Comparison of ENCODE assay signal across 17 mouse cellular contexts in the genomic region with DNA sequence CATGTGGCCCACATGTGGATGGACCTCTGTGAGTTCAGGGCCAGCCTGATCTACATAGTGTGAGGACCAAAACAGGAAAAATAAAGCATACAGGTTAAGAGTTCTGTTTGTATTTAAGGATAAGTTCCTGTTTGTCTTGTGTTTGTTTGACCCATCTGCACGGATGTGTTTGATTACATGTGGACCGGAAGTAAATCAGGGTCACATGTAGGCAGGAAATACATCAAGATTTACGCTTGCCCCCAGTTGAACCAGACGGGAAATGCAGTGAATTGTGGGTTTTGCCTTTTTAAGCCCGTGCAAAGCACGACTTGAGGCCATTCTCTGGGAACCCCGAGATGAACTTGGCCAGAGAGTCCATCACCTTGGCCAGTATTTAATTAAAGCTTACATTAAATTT. TPM values are rescaled to one million over a fixed set of nuclear protein-coding genes. Genes with fewer than 3 reads are reported as not detected.
DNase-seq lines count a peak whose midpoint lies in the region; ATAC-seq and TF ChIP-seq lines count a peak whose summit lies in the region.
"Had no signal": no experiment of that assay in that cellular context is flagged by ENCODE, and none has a peak within 500 bp of the region (broad histone marks: within the 10 kb centered on the region; RNA-seq: fewer than 3 reads in every experiment).

No protein-coding gene starts in this region.

- H3K4me3 ChIP-seq in heart, adult 2 months: no peak overlapping the region
- no peak overlapping the region for H3K4me3 ChIP-seq in midbrain, embryonic 10.5 days
- no peak overlapping the region for H3K4me3 ChIP-seq in hindbrain, embryonic 14.5 days (replicated peaks; ENCODE audit: low read length)

- WGBS in heart, adult 2 months: 52% methylated on average over 7 of the region's 7 CpGs
- 93% methylated on average over 7 of the region's 7 CpGs for WGBS in midbrain, embryonic 10.5 days
- WGBS in hindbrain, embryonic 14.5 days: 90% methylated on average over 7 of the region's 7 CpGs

- DNase-seq in heart, adult 2 months: no peak
- DNase-seq in heart, postnatal 25 days (ENCODE audit: low spot score): no peak
- DNase-seq in lung, postnatal 10 days: peak; percentile 32
- DNase-seq in lung, postnatal 25 days (ENCODE audit: low spot score): no peak
- peak; percentile 57 for DNase-seq in R1 (ENCODE audit: low read depth, low spot score)
- peak; percentile 51 to 52 for DNase-seq in natural killer cell, adult 2 months (ENCODE audit: low spot score in 2 of 2)
- DNase-seq in midbrain, embryonic 10.5 days (ENCODE audit: low spot score): no peak
- no peak for DNase-seq in hindbrain, embryonic 14.5 days (ENCODE audit: low spot score)

- H3K27ac ChIP-seq in heart, adult 2 months: peak overlapping the region; percentile 82
- no peak overlapping the region for H3K27ac ChIP-seq in midbrain, embryonic 10.5 days (replicated peaks)
- no peak overlapping the region for H3K27ac ChIP-seq in hindbrain, embryonic 14.5 days
- H3K27ac ChIP-seq: neural tube, embryonic 12.5 days had no signal

- no peak for TF ChIP-seq EP300 in heart, adult 2 months (IDR thresholded peaks at IDR 0.05; ENCODE audit: insufficient read depth, low read depth, low read length)

- H3K4me1 ChIP-seq in heart, adult 2 months (ENCODE audit: control insufficient read depth, insufficient read depth, low read length): peaks cover 7% of the 10 kb centered on the region
- peaks cover 28% of the 10 kb centered on the region for H3K4me1 ChIP-seq in midbrain, embryonic 10.5 days
- peaks cover 22% of the 10 kb centered on the region for H3K4me1 ChIP-seq in hindbrain, embryonic 14.5 days (replicated peaks; ENCODE audit: control insufficient read depth, insufficient read depth, low read length)

- intact Hi-C loops in heart, adult 2 months (cut with DNase I): loop anchor here (2.0 kb wide), 1 partner anchor 33 kb away; no protein-coding TSS in a partner anchor
- intact Hi-C loops in heart, postnatal 25 days (cut with DNase I): no loop called here

- H3K79me2 ChIP-seq in heart, adult 2 months (replicated peaks; ENCODE audit: control insufficient read depth, insufficient read depth, low read length): no peaks in the 10 kb centered on the region

- H3K4me2 ChIP-seq in hindbrain, embryonic 14.5 days (replicated peaks): no peak overlapping the region

- no peak for TF ChIP-seq CTCF in heart, adult 2 months (IDR thresholded peaks at IDR 0.05)

- no peaks in the 10 kb centered on the region for H3K9me3 ChIP-seq in midbrain, embryonic 10.5 days (replicated peaks)
- H3K9me3 ChIP-seq in hindbrain, embryonic 14.5 days (ENCODE audit: control insufficient read depth, low read length): no peaks in the 10 kb centered on the region
- H3K9me3 ChIP-seq: hindbrain, embryonic 15.5 days; kidney, embryonic 15.5 days; neural tube, embryonic 12.5 days had no signal

- no peak for ATAC-seq in hindbrain, embryonic 14.5 days (ENCODE audit: low FRiP score)

- H3K27me3 ChIP-seq in heart, adult 2 months (ENCODE audit: control insufficient read depth, insufficient read depth, low read length): no peaks in the 10 kb centered on the region
- no peaks in the 10 kb centered on the region for H3K27me3 ChIP-seq in midbrain, embryonic 10.5 days (ENCODE audit: low read depth, poor library complexity, severe bottlenecking)
- no peaks in the 10 kb centered on the region for H3K27me3 ChIP-seq in hindbrain, embryonic 14.5 days (ENCODE audit: control insufficient read depth, insufficient read depth, low read length)
- H3K27me3 ChIP-seq: hindbrain, embryonic 15.5 days; kidney, embryonic 15.5 days; neural tube, embryonic 12.5 days had no signal

- peaks cover 9% of the 10 kb centered on the region for H3K36me3 ChIP-seq in heart, adult 2 months (ENCODE audit: control insufficient read depth, insufficient read depth, low read length)
- peaks cover 8% of the 10 kb centered on the region for H3K36me3 ChIP-seq in midbrain, embryonic 10.5 days
- no peaks in the 10 kb centered on the region for H3K36me3 ChIP-seq in hindbrain, embryonic 14.5 days (replicated peaks; ENCODE audit: control insufficient read depth, insufficient read depth)
- H3K36me3 ChIP-seq: kidney, embryonic 15.5 days; neural tube, embryonic 12.5 days had no signal

- no peak for TF ChIP-seq POLR2A in heart, adult 2 months (IDR thresholded peaks at IDR 0.05; ENCODE audit: insufficient read depth, low read depth, low read length)

- H3K9ac ChIP-seq in heart, adult 2 months (ENCODE audit: low read depth, low read length): no peak overlapping the region
- no peak overlapping the region for H3K9ac ChIP-seq in hindbrain, embryonic 14.5 days
- H3K9ac ChIP-seq: hindbrain, embryonic 15.5 days; neural tube, embryonic 12.5 days had no signal

RNA-seq across cellular contexts. Expression of a gene that starts 5.3 kb away (rescaled TPM):
- total RNA-seq in heart, adult 2 months (2021): 10 to 100 TPM in 1 of 2 experiments, 1 to 10 TPM in 1; 9.3 to 12.4 TPM
- 5.6 and 8.2 TPM in 2 replicates for polyA plus RNA-seq in heart, adult 2 months (2012; rRNA removed)
- total RNA-seq in heart, postnatal 25 days (2021): 10 to 100 TPM in 1 of 2 experiments, 1 to 10 TPM in 1; 9.4 to 10.6 TPM
- 4.2 and 6.1 TPM in 2 replicates for polyA plus RNA-seq in midbrain, embryonic 10.5 days (2016; fragmentation: Nextera tagmentation; extraction: Ambion mirVana)
- 16.3 and 16.7 TPM in 2 replicates for polyA plus RNA-seq in hindbrain, embryonic 14.5 days (2014; fragmentation: Nextera tagmentation; extraction: Ambion mirVana)
- polyA plus RNA-seq: erythroblast, embryonic 14.5 days had no signal

RNA-seq across cellular contexts. Expression of a gene that starts 12.3 kb away (rescaled TPM):
- not detected for total RNA-seq in heart, adult 2 months (2021)
- polyA plus RNA-seq in heart, adult 2 months (2012; rRNA removed): 0.27 TPM in 1 of 2 replicates, not detected in the other
- total RNA-seq in heart, postnatal 25 days (2021): not detected
- not detected in 2 replicates for polyA plus RNA-seq in midbrain, embryonic 10.5 days (2016; fragmentation: Nextera tagmentation; extraction: Ambion mirVana)
- not detected in 2 replicates for polyA plus RNA-seq in hindbrain, embryonic 14.5 days (2014; fragmentation: Nextera tagmentation; extraction: Ambion mirVana)
- total RNA-seq: gastrocnemius, postnatal 14 days; heart, postnatal 10 days; left cerebral cortex, postnatal 25 days; MEL had no signal
- polyA plus RNA-seq: erythroblast, embryonic 14.5 days; hindbrain, embryonic 15.5 days; kidney, embryonic 15.5 days; midbrain, embryonic 11.5 days; neural tube, embryonic 12.5 days had no signal

Comparison
In these comparisons a context has a peak if more than half of its experiments do, and no peak if none do; other contexts are left out.
1. DNase-seq: peak in lung, postnatal 10 days (single experiment), R1 (single experiment) and natural killer cell, adult 2 months (2 of 2); none in heart, adult 2 months (0 of 2), heart, postnatal 25 days (single experiment), lung, postnatal 25 days (single experiment), midbrain, embryonic 10.5 days (single experiment) and hindbrain, embryonic 14.5 days (single experiment).